Mouse (Mus musculus): ENCODE measurements at regions not wholly inside any gene's neighbourhood (a gene's known extent, or its start where the extent isn't known, plus 50 kb on each side); places are given as distances from the start of the nearest gene placed in this dataset. TPM values are rescaled to one million over a fixed set of nuclear protein-coding genes. Genes with fewer than 3 reads are reported as not detected.

- no peak overlapping the region for H3K4me2 ChIP-seq (ENCODE audit: low read depth, low read length)
- H3K27me3 ChIP-seq (ENCODE audit: control insufficient read depth, insufficient read depth, low read depth, low read length), result no peaks in the 10 kb centered on the region
- H3K9ac ChIP-seq (ENCODE audit: low read length), result no peak overlapping the region
- H3K36me3 ChIP-seq (ENCODE audit: control insufficient read depth, insufficient read depth, low read length), result no peaks in the 10 kb centered on the region
- no peaks in the 10 kb centered on the region for H3K9me3 ChIP-seq (ENCODE audit: control insufficient read depth, low read length)
- peaks cover 17% of the 10 kb centered on the region for H3K4me1 ChIP-seq (replicated peaks; ENCODE audit: control insufficient read depth, insufficient read depth, low read length)
- ATAC-seq (ENCODE audit: low read depth), result peak; percentile 60
- 32% methylated on average over 7 of the region's 7 CpGs for WGBS
- peak overlapping the region; percentile 44 for H3K27ac ChIP-seq (ENCODE audit: low read length)
- H3K4me3 ChIP-seq (ENCODE audit: low read length), result no peak overlapping the region
Observed at GRCm38 (mm10) chr10:60888541-60888940, 57.2 kb upstream of the Unc5b start.

DNA sequence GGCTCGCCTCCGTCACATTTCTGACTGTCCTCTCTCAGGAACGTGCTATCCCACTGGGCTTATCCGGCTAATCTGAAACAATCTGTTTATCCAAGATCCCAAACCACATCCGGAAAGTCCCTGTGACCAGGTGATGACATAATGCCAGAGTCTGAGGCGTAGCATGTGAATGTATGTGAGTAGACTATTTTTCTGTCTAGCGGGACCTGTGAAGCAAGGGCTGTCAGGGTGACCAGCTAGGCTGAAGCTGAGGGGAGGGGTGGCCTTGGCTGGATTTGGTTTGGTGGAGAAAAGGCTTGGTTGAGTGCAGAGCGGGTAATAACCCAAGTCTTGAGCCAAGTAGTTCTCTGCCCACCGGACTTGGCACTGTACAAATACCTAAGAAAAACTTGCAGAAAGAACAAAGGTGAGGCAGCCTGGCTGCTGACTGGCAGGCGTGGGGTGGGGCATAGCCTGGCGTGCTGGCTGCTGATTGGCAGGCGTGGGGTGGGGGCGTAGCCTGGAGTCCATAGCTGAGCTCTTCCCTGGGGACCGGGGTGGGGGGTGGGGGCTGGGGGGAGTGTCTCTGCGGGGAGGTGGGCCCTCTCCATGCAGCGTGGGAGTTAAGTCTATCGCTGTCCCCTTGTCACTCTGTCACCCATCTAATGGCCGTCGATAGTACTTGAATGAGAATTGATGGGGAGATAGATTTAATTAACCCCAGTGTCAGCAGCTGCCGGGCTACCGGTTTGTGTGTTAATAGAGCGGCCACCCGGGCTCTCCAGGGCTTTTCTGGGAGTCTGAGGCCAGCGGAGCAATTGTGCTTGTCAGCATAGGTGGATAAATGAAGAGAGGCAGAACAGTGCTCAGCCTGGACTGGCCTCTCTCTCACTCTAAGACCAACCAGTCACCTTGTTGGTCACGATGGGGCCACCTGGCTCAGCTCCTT lies 54.2 kb upstream of the Unc5b start:
- Histone ChIP-seq H3K27ac (ENCODE audit: low read length) (no peak overlapping the region), H3K4me3 (ENCODE audit: low read length) (no peak overlapping the region), H3K36me3 (ENCODE audit: control insufficient read depth, insufficient read depth, low read length) (no peaks in the 10 kb centered on the region), H3K4me1 (replicated peaks; ENCODE audit: control insufficient read depth, insufficient read depth, low read length) (peaks cover 6% of the 10 kb centered on the region; the same call in 1 of the 2 replicates), H3K27me3 (ENCODE audit: control insufficient read depth, insufficient read depth, low read depth, low read length) (no peaks in the 10 kb centered on the region), H3K9ac (ENCODE audit: low read length) (no peak overlapping the region), H3K4me2 (ENCODE audit: low read depth, low read length) (peak overlapping the region; percentile 37; the same call in 1 of the 2 replicates), H3K9me3 (ENCODE audit: control insufficient read depth, low read length) (no peaks in the 10 kb centered on the region)
- ATAC-seq (ENCODE audit: low read depth), result peak; percentile 46; the same call in 1 of the 2 replicates
- 20% methylated on average over 25 of the region's 25 CpGs for WGBS

- 88% methylated on average over 5 of the region's 5 CpGs for WGBS
- no peak for ATAC-seq (ENCODE audit: low read depth)
- peaks cover 6% of the 10 kb centered on the region; the same call in 1 of the 2 replicates for H3K4me1 ChIP-seq (replicated peaks; ENCODE audit: control insufficient read depth, insufficient read depth, low read length)
- no peak overlapping the region for H3K4me3 ChIP-seq (ENCODE audit: low read length)
- no peaks in the 10 kb centered on the region for H3K9me3 ChIP-seq (ENCODE audit: control insufficient read depth, low read length)
- no peak overlapping the region for H3K27ac ChIP-seq (ENCODE audit: low read length)
- H3K4me2 ChIP-seq (ENCODE audit: low read depth, low read length), result no peak overlapping the region
- no peaks in the 10 kb centered on the region for H3K36me3 ChIP-seq (ENCODE audit: control insufficient read depth, insufficient read depth, low read length)
- H3K9ac ChIP-seq (ENCODE audit: low read length), result no peak overlapping the region
- H3K27me3 ChIP-seq (ENCODE audit: control insufficient read depth, insufficient read depth, low read depth, low read length), result no peaks in the 10 kb centered on the region
Observed at GRCm38 (mm10) chr10:60884806-60885205, 53.4 kb upstream of the Unc5b start.

MicroRNAs encoded in the stretch of these regions (microRNA counts, 519-probe panel; counts per million panel counts)
- microRNA mmu-miR-466j, result not detected

Small RNA genes lying in the stretch of these regions (microRNA-seq; reads per million reads assigned to microRNA genes)
- not detected for gene Mir466j
- not detected for gene Mir6408
